Mouse (Mus musculus) frontal cortex, postnatal 36 days (tissue): ENCODE measurements around the gene Zfp638.
"Not testable (repeated sequence)": the region's sequence is repeated elsewhere in the genome, so short reads cannot be mapped to it uniquely, and the experiment has no call there.

Experiments
- DNase-seq, 2 experiments: peaks; one replicate each; pipeline ENCODE4 v3.0.0; 2022; ENCODE audit warnings: low spot score in 2 of 2

Gene Zfp638

GRCm38 (mm10) chr6:84009915-84010302 lies 143.0 kb downstream of the Zfp638 start:
- DNase-seq, result no peak

GRCm38 (mm10) chr6:84010303-84011225 lies 143.7 kb downstream of the Zfp638 start:
- no peak for DNase-seq

DNA sequence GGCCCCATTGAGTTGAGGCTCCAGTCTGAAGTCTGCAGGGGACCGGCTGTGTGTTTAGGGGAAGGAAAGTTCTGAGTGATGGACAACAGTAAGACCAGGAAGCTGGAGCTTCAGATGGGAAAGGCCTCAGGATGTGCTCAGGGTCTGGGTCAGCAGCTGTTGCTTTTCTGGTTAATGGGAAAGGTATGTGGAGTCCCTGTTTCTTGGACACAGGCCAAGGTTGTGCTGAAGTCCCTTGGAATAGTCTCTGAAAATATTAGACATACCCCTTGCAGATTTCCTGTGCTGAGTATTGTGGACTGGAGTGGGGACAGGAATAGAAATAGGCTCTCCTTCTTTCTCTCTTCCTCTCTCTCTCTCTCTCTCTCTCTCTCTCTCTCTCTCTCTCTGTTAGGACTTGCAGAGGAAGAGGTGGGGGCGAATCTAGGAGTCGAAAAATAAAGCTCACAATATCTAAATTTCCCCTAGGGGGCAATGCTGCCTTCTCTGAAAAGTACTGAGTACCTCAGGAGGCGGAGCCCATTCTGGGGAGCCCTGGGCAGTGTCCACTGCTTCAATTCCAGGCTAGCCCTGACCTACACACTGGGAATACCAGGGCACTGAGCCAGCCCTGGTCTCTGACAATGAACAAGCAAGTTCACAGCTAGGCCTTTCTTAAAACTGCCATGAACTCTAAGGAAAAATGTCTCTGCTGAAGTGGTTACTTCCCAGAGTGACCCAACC lies 148.2 kb downstream of the Zfp638 start:
- DNase-seq, result not testable (repeated sequence)

- DNase-seq, result no peak
Measured at GRCm38 (mm10) chr6:84016851-84017250, 149.9 kb downstream of the Zfp638 start.

DNA sequence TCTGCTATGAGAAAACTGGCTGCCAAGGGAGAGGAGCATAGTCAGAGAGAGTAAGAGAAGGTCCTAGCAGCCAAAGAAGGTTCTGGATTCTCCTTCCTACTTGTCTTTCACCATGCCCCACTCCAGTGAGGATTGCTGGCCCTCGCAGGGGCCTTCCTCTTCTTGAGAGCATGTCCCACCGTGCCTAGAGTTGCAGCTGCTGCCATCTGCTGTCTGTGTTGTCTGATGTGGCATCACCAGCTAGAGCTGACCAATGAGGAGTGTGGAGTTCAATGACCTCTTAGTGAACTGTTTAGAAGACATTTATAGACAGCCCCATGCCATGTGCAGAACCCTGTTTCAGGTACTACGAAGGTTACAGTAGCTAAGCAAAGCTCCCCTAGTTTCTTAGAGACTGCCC lies 150.5 kb downstream of the Zfp638 start:
- no peak for DNase-seq

GRCm38 (mm10) chr6:84018906-84019550 lies 152.1 kb downstream of the Zfp638 start:
- DNase-seq, result peak in 1 of 2 experiments; percentile 26

- no peak for DNase-seq
Measured at GRCm38 (mm10) chr6:84020002-84020401, 153.1 kb downstream of the Zfp638 start.

- DNase-seq, result no peak
Measured at GRCm38 (mm10) chr6:84021990-84022389, 155.1 kb downstream of the Zfp638 start.

DNA sequence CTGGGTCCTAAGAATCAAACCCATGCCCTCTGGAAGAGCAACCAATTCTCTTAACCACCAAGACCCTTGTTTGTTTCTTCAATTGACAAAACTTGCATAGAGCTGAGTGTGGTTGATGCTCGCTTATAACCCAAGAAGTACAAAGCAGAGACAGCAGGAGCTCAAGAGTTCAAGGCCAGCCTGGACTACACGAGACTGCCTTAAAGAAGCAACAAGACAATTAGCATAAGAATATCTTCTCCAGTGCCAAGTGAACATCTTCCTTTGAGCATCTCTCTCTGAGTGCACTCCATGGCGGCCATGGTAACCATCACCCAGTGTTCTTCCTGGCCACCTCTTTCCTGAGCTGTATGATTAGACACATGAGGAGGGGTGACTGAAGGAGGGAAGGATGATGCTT lies 158.7 kb downstream of the Zfp638 start:
- no peak for DNase-seq

- no peak for DNase-seq
Measured at GRCm38 (mm10) chr6:84028791-84029190, 161.9 kb downstream of the Zfp638 start.

DNA sequence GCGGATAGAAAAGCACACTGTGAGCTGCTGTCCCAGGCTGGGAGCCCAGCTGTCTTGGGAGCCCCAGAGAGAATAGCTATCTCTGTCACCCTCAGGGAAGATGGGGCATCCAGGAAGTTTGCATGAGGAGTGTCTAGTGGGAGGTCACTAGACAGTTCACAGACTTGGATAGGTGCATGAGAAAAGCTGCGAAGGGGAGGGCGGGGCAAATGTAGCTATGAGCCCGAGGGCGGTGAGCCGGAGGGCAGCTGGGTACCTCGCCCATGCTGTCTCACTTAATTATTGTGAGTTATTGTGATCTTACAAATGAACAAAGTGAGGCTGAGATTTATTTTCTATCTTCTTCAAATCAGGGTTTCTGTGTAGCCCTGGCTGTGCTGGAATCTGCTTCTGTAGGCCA lies 162.9 kb downstream of the Zfp638 start:
- DNase-seq, result no peak

DNA sequence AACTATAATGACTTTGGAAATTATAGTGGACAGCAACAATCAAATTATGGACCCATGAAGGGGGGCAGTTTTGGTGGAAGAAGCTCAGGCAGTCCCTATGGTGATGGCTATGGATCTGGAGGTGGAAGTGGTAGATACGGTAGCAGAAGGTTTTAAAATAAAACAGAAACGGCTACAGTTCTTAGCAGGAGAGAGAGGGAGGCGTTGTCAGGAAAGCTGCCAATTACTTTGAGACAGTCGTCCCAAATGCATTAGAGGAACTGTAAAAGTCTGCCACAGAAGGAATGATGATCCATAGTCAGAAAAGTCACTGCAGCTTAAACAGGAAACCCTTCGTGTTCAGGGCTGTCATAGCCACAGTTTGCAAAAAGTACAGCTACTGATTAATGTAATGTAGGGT lies 165.6 kb downstream of the Zfp638 start:
- not testable (repeated sequence) for DNase-seq
